Mouse (Mus musculus) heart, adult 8-10 months (tissue): ENCODE results near the gene Cdh23. TPM values are rescaled to one million over a fixed set of nuclear protein-coding genes. Genes with fewer than 3 reads are reported as not detected.

ENCODE experiments used
- DNase-seq: peaks from one replicate; pipeline ENCODE4 v3.0.0; 2022; ENCODE audit warnings: low spot score
- total RNA-seq, 4 experiments: library from RNA; stranded (reverse); gene quantifications; 2 replicates each; pipeline ENCODE4 v1.2.4; 2022

Gene Cdh23
- total RNA-seq, 4 experiments from 2014 or later, result 5.5 to 7.6 (median 5.6) TPM

- peak; percentile 86 for DNase-seq
Observed at GRCm38 (mm10) chr10:60262386-60262785, 433.9 kb downstream of the Cdh23 start.

DNA sequence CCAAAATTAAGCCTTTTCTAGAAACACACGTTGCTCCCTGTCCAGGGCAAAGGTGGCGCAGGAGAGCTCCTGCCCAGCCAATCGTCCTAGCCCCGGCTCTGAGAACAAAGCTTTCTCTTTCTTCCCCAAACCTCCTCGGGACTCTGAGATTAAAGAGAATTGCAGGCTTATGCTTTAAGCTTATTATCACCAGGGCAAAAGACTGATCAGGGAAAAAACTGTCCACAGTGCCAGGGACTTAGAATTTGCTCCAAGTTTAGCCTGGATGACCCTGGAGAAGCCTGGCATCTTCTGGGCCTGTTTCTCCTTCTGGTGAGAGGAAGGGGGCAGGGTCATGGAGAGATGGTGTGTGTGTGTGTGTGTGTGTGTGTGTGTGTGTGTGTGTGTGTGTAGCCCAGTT, 434.8 kb downstream of the Cdh23 start:
- no peak for DNase-seq

- DNase-seq, result no peak
Observed at GRCm38 (mm10) chr10:60260557-60261294, 435.6 kb downstream of the Cdh23 start.

GRCm38 (mm10) chr10:60257261-60257825, 438.9 kb downstream of the Cdh23 start:
- DNase-seq, result no peak

DNA sequence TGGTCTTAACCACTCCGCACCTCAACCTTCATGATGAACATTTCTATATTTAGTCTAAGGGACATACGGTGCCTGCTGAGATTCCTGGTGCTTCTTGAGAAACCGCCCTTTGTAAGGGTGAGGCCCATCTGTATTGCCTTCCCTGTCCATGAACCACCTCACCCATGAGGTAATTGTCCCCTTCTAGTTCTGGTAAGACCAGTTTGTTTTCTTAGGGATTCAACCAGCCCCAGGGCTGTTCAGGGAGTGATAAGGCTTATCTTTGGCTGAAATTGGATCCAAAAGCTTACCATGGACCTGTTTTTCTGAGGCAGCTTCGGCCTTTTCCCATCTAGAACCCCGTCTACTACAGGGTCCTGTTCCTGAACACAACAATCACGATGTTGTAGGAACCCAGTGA, 440.2 kb downstream of the Cdh23 start:
- DNase-seq, result no peak

Other genes starting within 250 kb of the Cdh23 start
- 1 to 10 TPM; 3.5 to 4.9 (median 3.8) TPM for gene Slc29a3, start 56.3 kb upstream of the Cdh23 start, total RNA-seq
- gene Unc5b, start 135.1 kb upstream of the Cdh23 start, total RNA-seq, result 10 to 100 TPM in 3 of 4 experiments, 1 to 10 TPM in 1; 9.6 to 14.5 (median 12.0) TPM